Mouse (Mus musculus): Measurements from ENCODE around the gene Olfr331.
"Not testable (repeated sequence)": the region's sequence is repeated elsewhere in the genome, so short reads cannot be mapped to it uniquely, and the experiment has no call there.

- not testable (repeated sequence) for TF ChIP-seq CTCF (conservative IDR thresholded peaks at IDR 0.05; ENCODE audit: insufficient read depth, insufficient read length, low read depth, low read length); POLR2A (IDR thresholded peaks at IDR 0.05; ENCODE audit: low read depth, low read length)
Measured at GRCm38 (mm10) chr11:58509058-58509457, 6.7 kb upstream of the Olfr331 start.

Measured in kidney, adult 2 months (tissue).